Mouse (Mus musculus) monocyte, adult 2 months (primary cell): Measurements from ENCODE around the gene Ctns.

Experiments
- DNase-seq, 2 experiments: peaks; one replicate each; pipeline ENCODE4 v3.0.0; 2022; ENCODE audit warnings: low spot score in 2 of 2, low read depth in 1 of 2

The Ctns gene

DNA sequence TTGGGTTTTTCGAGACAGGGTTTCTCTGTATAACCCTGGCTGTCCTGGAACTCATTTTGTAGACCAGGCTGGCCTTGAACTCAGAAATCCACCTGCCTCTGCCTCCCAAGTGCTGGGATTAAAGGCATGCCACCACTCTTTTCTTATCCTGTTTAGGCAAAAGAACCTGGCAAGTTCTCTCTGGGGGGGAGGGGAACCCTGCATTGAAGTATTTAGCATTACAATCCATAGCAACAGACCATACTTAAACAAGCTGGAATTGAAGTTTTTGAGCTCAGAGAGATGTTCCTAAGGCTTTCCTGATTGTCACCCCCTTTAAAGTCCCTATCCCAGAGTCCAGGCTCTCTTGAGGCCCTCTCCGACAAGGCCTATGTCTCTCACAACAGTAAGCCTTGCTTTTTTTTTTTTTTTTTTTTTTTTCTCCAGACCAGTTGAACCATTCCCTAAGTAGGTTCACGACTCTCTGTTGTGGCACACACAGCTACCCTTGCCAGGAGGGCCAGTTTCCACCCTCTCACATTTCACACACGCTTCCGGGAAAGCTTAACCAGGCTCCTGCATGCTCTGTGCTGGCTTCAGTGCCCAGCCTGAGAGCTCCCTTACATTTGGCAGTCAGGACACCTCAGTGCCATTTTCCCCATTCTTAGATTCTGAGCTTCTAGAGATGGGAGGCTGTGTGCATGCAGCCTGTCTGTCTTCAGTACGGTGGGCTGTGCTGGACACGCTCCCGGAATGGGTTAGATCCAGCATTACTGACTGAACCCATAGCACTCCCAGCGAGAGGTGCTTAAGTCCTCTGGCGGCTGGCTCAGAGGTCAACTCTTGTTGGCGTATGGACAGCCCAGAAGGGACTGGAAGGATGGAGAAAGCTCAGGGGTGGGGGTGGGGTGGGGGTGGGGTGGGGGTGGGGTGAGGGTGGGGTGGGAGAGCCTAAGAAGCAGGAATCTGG is 52.5 kb downstream of the Ctns start:
- no peak for DNase-seq

DNA sequence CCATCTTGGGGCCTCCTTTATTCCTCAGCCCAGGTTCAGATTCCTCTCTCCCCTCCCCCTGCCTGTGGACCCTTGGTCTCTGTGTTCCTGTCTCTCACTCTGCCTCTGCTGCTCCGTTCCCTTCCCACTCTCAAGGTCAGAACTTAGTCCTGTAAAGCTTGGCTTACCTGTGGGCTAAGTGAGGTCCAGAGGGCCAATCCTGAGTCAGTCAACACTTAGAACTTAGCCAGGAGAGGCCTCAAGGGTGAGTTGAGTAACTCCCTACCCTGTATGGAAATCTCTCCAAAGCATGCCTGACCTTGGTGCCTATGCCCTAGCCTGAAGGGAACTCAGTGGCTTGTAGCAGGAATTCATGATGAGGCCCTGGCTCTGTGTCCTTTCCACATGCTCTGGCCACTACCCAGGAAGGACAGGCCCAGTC is 54.6 kb downstream of the Ctns start:
- DNase-seq = no peak

GRCm38 (mm10) chr11:73137591-73138501 is 61.0 kb downstream of the Ctns start, which contains the start of gene Haspin:
Haspin (minus strand) TSS chr11:73138294.
- peak; percentile 78 to 87 for DNase-seq

DNA sequence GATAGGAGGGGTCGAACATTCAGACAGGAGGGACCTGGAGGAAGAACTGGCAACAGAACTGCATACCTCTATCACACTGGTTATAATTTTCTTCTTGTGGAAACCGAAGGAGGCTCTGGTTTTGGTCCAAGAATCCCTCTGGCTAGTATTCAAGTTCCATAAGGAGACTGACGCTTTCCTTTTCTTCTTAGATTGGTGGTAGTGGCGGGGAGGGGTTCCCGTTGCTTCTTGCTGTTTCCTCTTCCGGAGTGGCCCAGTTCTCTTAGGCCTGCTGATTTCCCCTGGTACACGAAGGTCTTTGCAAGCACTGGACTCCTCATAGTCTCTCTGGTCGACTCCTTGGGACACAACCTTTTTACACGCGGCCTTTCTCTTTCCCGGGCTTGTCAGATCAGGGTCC is 61.7 kb downstream of the Ctns start:
- DNase-seq = no peak

DNA sequence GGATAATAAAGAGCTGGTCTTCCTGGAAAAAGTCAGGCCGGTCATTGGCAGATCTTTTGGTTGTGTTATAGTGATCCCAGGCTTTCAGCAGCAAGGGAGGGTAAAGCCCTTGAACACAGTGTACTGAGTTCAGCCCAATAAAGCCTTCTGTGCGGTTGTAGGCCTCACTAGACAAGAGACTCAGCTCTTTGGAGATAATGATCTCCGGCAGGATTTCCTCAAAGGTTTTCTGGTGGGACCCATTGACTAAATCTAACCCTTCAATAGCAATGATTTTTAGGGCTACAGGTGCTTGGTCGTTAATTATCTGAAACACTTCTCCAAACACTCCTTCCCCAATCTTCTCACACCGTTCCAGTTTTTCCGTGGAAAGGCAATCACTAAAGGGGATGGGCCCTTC is 62.3 kb downstream of the Ctns start:
- no peak for DNase-seq

DNA sequence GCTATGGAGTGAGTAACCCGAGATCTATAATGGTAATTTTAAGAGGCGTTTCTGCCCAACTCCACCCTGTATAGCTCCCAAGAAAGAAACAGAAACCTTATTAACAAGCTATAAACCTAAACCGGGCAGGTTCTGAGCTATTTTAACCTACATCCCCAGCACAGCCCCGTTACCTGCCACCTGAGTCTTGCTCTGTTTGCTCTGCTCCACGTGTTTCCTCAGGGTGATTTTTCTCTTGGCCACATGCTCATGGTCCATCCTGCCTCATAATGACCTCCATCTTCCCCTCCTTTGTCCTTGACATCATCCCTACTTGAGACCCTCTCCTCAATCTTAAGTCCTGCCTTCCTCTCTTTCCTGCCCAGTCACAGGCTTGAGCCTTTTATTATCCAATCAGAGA is 64.6 kb downstream of the Ctns start:
- DNase-seq = no peak
